Mouse (Mus musculus): ENCODE results near the gene Ltbp3. TPM values are rescaled to one million over a fixed set of nuclear protein-coding genes. Genes with fewer than 3 reads are reported as not detected.

Gene Ltbp3
- polyA plus RNA-seq, 1 experiment from 2014 or later: 2.6 TPM

DNA sequence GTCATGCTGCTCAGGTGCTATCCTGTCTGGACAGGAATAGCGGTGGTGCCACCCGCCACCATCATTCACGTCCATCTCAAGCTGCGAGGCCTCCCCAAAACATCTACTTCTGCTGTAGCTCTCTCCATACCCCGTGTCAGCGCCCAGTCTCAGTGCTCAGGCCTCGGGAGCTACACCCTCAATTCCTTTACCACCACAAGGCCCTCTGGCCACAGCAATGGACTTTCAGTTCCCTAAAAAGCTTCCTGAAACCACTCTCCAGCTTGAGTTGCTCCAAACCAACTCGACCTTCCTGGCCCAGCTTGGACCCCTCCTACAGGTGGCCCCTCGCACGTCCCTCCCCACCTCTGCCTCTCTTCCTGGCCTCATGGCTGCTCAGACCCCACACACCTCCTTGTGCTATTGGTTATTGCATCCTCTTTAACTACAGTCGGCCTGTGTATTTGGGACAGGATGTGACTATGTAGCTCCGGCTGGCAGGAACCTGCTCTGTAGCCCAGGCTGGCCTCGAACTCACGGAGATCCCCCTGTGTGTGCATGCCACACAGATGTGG lies 28.7 kb upstream of the Ltbp3 start:
- peaks cover 67% of the 10 kb centered on the region for H3K36me3 ChIP-seq (replicated peaks)
- no peak for DNase-seq (ENCODE audit: extremely low spot score, low spot score)
- 90% methylated on average over 14 of the region's 14 CpGs for WGBS
- no peaks in the 10 kb centered on the region for H3K9me3 ChIP-seq
- no peak overlapping the region for H3K4me3 ChIP-seq
- peaks cover 35% of the 10 kb centered on the region for H3K4me1 ChIP-seq
- peaks cover 14% of the 10 kb centered on the region; the same call in 1 of the 2 replicates for H3K27me3 ChIP-seq (ENCODE audit: poor library complexity, severe bottlenecking)
- H3K27ac ChIP-seq: no peak overlapping the region

DNA sequence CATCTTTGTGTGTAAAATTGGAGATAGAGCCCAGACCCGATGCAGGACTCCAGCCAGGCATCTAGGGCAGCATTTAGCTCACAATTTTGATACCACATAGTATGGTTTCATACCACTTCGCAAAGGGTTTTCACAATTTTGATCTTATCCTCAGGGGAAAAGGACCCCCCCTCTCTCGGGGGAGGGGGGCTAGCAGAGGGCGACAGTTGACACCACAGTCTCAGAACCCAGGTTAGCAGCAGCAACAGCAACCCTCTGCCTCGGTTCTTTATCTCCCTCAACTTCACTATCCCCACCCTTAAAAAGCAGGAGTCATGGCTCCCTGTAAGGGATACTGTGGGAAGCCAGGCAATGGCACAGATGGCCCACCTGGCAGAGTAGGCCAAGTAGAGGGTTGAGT lies 27.4 kb upstream of the Ltbp3 start:
- Histone ChIP-seq H3K9me3 (no peaks in the 10 kb centered on the region), H3K4me1 (peaks cover 42% of the 10 kb centered on the region), H3K27ac (no peak overlapping the region), H3K4me3 (no peak overlapping the region), H3K36me3 (replicated peaks) (peaks cover 64% of the 10 kb centered on the region), H3K27me3 (ENCODE audit: poor library complexity, severe bottlenecking) (peaks cover 20% of the 10 kb centered on the region; the same call in 1 of the 2 replicates)
- 73% methylated on average over 5 of the region's 5 CpGs for WGBS
- no peak for DNase-seq (ENCODE audit: extremely low spot score, low spot score)

DNA sequence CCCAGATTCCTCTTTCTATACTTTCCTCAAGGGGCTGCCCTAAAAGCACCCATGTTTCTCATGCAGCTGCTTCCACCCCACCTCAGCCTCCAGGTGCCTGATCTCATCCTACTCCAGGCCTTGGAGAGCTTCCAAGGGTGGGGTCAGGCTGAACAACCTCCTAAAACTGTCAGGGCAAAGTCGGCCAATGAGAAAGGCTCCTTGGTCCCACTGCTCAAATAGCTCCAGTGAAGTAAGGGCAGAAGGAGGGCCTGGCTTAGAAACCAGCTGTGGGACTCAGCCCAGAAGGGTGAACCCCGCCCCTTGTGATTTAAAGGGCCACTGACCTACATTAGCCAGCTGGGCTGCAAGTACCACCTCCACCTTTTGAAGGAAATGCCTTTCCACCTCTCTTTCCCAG lies 27.0 kb upstream of the Ltbp3 start:
- Histone ChIP-seq H3K36me3 (replicated peaks) (peaks cover 64% of the 10 kb centered on the region), H3K27me3 (ENCODE audit: poor library complexity, severe bottlenecking) (peaks cover 20% of the 10 kb centered on the region; the same call in 1 of the 2 replicates), H3K4me1 (peaks cover 42% of the 10 kb centered on the region), H3K27ac (no peak overlapping the region), H3K4me3 (no peak overlapping the region), H3K9me3 (no peaks in the 10 kb centered on the region)
- WGBS: 15% methylated on average over 2 of the region's 2 CpGs
- DNase-seq (ENCODE audit: extremely low spot score, low spot score): no peak

- peaks cover 65% of the 10 kb centered on the region for H3K36me3 ChIP-seq (replicated peaks)
- 13% methylated on average over 43 of the region's 43 CpGs for WGBS
Measured at GRCm38 (mm10) chr19:5715793-5716688, 24.7 kb upstream of the Ltbp3 start.

GRCm38 (mm10) chr19:5716955-5717354 lies 23.7 kb upstream of the Ltbp3 start:
- Histone ChIP-seq H3K36me3 (replicated peaks) (peaks cover 68% of the 10 kb centered on the region), H3K4me1 (peaks cover 37% of the 10 kb centered on the region), H3K9me3 (no peaks in the 10 kb centered on the region), H3K4me3 (no peak overlapping the region), H3K27me3 (ENCODE audit: poor library complexity, severe bottlenecking) (peaks cover 24% of the 10 kb centered on the region; the same call in 1 of the 2 replicates), H3K27ac (no peak overlapping the region)
- no peak for DNase-seq (ENCODE audit: extremely low spot score, low spot score)
- WGBS: 65% methylated on average over 10 of the region's 10 CpGs

More at GRCm38 (mm10) chr19:5715793-5716688, 24.7 kb upstream of the Ltbp3 start:
- peak overlapping the region; percentile 39 for H3K4me3 ChIP-seq
- DNase-seq (ENCODE audit: extremely low spot score, low spot score): peak; percentile 65
- H3K27ac ChIP-seq: peak overlapping the region; percentile 16; the same call in 1 of the 2 replicates
- H3K27me3 ChIP-seq (ENCODE audit: poor library complexity, severe bottlenecking): peaks cover 24% of the 10 kb centered on the region; the same call in 1 of the 2 replicates
- H3K9me3 ChIP-seq: no peaks in the 10 kb centered on the region
- H3K4me1 ChIP-seq: peaks cover 38% of the 10 kb centered on the region

DNA sequence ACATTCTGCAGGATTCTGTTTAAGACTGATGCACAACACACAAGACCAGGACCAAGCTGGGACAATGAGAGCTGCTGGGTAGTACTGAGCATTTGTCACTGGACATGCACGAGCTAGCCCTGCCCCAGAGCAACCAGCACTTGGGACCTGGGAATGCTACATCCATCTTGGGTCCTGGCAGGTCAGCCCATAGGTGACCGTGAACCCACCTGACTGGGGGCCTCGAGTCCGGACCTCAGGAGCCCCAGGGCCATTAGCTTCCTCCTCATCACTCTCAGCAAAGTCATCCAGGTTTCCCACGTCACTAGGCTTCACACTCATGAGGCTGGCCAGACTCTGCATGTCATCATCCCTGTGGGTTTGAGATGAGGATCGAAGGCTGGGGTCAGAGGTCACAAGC lies 19.5 kb upstream of the Ltbp3 start:
- Histone ChIP-seq H3K9me3 (no peaks in the 10 kb centered on the region), H3K4me1 (peaks cover 33% of the 10 kb centered on the region), H3K27ac (no peak overlapping the region), H3K36me3 (replicated peaks) (peaks cover 86% of the 10 kb centered on the region), H3K27me3 (ENCODE audit: poor library complexity, severe bottlenecking) (peaks cover 21% of the 10 kb centered on the region), H3K4me3 (no peak overlapping the region)
- no peak for DNase-seq (ENCODE audit: extremely low spot score, low spot score)
- WGBS: 91% methylated on average over 6 of the region's 6 CpGs

- 91% methylated on average over 7 of the region's 7 CpGs for WGBS
- Histone ChIP-seq H3K9me3 (no peaks in the 10 kb centered on the region), H3K4me3 (peak overlapping the region; percentile 18; the same call in 1 of the 2 replicates), H3K4me1 (peaks cover 36% of the 10 kb centered on the region), H3K27ac (0 out of 2 replicates have a peak overlapping the region, but pooled peaks have one; percentile 26), H3K36me3 (replicated peaks) (peaks cover 85% of the 10 kb centered on the region), H3K27me3 (ENCODE audit: poor library complexity, severe bottlenecking) (peaks cover 22% of the 10 kb centered on the region)
- no peak for DNase-seq (ENCODE audit: extremely low spot score, low spot score)
Measured at GRCm38 (mm10) chr19:5722848-5723425, 17.8 kb upstream of the Ltbp3 start.

DNA sequence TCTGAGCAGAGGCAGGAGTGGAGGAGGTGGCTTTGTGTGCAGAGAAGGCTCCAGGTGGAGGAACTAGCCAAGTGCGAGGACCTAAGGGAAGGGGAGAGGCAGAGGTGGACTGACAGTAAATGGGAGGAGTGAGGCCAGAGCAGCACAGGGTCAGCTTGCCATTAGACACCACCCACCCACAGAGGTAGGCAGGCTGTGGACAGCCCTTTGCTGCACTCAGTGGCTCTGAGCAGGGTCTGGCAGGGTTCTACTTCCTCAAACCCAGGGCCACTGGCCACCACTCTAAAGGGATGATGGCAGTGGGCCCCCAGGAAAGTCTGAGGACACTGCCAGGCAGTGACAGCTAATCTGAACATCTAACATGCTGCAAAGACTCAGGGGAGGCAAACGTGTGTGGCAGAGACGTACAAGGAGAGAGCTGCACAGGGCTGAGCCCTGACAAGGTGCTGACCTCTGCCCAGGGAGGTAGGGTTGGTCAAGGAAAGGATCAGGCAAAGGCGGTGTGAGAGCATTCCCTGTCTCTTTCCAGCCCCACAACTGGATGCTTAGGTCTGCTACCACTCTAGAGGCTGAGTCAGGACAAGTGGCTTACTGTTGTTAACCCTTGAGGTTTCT lies 16.7 kb upstream of the Ltbp3 start:
- Histone ChIP-seq H3K4me3 (peak overlapping the region; percentile 88), H3K27ac (0 out of 2 replicates have a peak overlapping the region, but pooled peaks have one; percentile 76), H3K36me3 (replicated peaks) (peaks cover 76% of the 10 kb centered on the region)

GRCm38 (mm10) chr19:5724549-5724941 lies 16.2 kb upstream of the Ltbp3 start:
- H3K27ac ChIP-seq: peak overlapping the region; percentile 76
- DNase-seq (ENCODE audit: extremely low spot score, low spot score): no peak
- peaks cover 51% of the 10 kb centered on the region for H3K4me1 ChIP-seq
- 73% methylated on average over 7 of the region's 7 CpGs for WGBS
- H3K9me3 ChIP-seq: no peaks in the 10 kb centered on the region
- peaks cover 17% of the 10 kb centered on the region for H3K27me3 ChIP-seq (ENCODE audit: poor library complexity, severe bottlenecking)
- peaks cover 71% of the 10 kb centered on the region for H3K36me3 ChIP-seq (replicated peaks)
- peak overlapping the region; percentile 88 for H3K4me3 ChIP-seq

More for the DNA sequence above, 16.7 kb upstream of the Ltbp3 start:
- peaks cover 18% of the 10 kb centered on the region for H3K27me3 ChIP-seq (ENCODE audit: poor library complexity, severe bottlenecking)
- H3K4me1 ChIP-seq: peaks cover 47% of the 10 kb centered on the region
- WGBS: 75% methylated on average over 4 of the region's 4 CpGs
- DNase-seq (ENCODE audit: extremely low spot score, low spot score): no peak
- H3K9me3 ChIP-seq: no peaks in the 10 kb centered on the region

DNA sequence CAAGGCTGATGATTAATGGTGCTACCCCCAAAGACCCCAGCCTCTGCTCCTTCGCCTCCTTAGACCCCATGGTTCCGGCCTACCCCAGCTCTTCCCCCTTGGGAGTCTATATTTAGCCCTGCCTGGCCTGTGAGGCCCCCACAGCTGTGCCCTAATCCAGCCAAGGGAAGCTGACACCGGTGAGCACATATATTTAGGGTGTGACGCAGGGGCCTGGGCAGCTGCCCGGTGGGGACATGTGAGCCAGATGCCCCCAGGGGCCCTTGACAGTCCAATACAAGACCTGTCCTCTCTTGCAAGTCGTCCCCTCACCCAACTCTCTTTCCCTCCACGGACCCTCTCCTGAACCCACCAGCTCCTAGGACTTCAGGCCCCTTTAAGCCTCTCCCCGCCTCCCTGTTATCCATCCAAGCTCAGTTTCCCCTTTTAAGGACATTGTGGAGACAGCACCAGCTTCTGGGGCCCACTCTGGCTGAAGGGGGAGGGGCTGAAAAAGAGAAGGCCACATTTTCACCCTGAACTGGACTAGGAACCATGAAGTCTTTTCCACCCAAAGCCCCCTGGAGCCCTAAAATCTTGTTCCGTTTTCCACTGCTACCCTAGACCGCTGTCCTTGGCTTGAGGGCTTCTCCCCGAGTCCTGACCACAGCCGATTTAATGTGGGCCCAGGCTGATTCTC lies 15.5 kb upstream of the Ltbp3 start:
- Histone ChIP-seq H3K27me3 (ENCODE audit: poor library complexity, severe bottlenecking) (peaks cover 17% of the 10 kb centered on the region), H3K36me3 (replicated peaks) (peaks cover 69% of the 10 kb centered on the region), H3K9me3 (no peaks in the 10 kb centered on the region), H3K27ac (peak overlapping the region; percentile 76), H3K4me3 (peak overlapping the region; percentile 88), H3K4me1 (peaks cover 57% of the 10 kb centered on the region)
- no peak for DNase-seq (ENCODE audit: extremely low spot score, low spot score)
- 82% methylated on average over 12 of the region's 12 CpGs for WGBS

- Histone ChIP-seq H3K36me3 (replicated peaks) (peaks cover 66% of the 10 kb centered on the region), H3K27ac (peak within 1 kb of the TSS; percentile 76), H3K4me1 (peaks cover 65% of the 10 kb centered on the region), H3K27me3 (ENCODE audit: poor library complexity, severe bottlenecking) (peaks cover 17% of the 10 kb centered on the region), H3K9me3 (no peaks in the 10 kb centered on the region), H3K4me3 (peak within 1 kb of the TSS; percentile 88)
- no peak for DNase-seq (ENCODE audit: extremely low spot score, low spot score)
- whole genome bisulfite sequencing: 14% methylated on average over 49 of the region's 49 CpGs
Measured at GRCm38 (mm10) chr19:5725767-5726515, 14.8 kb upstream of the Ltbp3 start, which contains the start of gene Ehbp1l1. Gene Ehbp1l1 (minus strand): TSS chr19:5726317.
